Mouse (Mus musculus): Measurements from ENCODE around the gene Tnni3k.

- TF ChIP-seq CTCF (conservative IDR thresholded peaks at IDR 0.05; ENCODE audit: insufficient read depth, insufficient read length, low read depth, low read length) (no peak), POLR2A (IDR thresholded peaks at IDR 0.05; ENCODE audit: low read depth, low read length) (no peak)
Observed at GRCm38 (mm10) chr3:155092081-155092480, 36.9 kb upstream of the Tnni3k start.
